Mouse (Mus musculus): Measurements from ENCODE around the gene Scd4.

The Scd4 gene

DNA sequence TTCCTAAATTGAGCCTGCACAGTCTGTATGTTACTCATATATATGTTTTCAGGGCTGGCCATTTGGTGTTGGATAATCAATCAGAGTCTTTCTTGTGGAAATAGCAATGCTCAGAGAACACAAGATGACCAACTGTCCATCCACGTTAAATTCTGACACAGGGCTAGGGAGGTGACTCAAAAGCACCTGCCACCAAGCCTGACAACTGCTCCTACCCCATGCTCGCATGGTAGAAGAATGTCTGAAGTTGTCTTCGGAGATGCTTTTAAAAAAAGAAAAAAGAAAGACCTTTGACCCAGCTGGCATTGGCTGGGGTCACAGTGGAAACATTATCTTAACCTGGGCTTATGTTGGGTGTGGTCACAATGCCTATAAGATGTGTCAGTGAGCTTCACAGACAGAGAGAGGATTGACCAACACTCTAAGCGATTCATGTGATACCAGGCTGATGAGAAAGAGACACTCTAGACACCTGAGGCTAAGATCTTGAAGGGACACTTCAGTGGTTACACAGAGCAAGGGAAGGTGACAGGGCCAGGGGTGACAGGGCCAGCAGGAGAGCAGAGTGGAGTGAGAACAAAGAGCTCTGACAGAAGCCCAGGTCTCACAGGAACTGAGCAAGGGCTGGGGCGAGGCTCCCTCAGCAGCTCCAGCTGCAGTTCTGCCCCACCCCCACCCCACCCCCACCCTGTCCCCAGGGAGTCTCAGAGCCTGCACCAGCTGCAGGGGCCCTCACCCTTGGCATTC lies 44.9 kb downstream of the Scd4 start:
- no peak for DNase-seq (ENCODE audit: low read depth, low spot score)

DNA sequence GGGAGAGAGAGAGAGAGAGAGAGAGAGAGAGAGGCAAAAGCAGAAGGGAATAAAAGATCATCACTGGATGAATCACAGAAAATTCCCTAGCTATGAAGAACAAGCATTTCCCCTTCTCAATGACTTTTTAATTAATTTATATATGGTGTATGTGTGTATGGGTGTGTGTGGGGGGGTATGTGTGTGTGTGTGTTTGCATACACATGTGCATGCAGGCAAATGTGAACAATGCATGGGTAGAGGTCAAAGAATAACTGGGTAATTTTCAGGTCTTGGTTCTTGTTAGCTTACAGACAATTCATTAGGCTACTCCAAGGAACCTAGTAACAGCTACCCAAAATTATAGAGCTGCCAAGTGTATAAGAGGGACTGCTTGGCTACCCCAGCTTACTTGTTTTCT lies 46.2 kb downstream of the Scd4 start:
- DNase-seq (ENCODE audit: low read depth, low spot score), result no peak

DNA sequence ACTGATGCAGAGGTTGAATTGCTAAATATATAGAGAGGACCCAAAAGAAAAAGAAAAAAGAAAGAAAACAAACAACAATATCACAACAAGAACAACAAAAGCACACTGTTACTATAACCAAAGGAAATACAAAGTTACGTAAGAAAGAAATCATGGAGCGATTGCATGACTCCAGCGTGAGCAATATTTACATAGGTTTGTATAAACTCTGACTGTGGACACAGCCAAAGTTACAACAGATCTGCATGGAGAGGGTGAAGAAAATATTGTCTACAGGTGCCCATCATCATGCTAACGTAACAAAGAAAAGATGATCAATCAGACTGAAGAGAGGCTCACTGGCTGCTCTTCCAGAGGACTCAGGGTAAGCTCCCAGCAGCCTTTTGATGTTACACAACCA lies 47.2 kb downstream of the Scd4 start:
- no peak for DNase-seq (ENCODE audit: low read depth, low spot score)

DNA sequence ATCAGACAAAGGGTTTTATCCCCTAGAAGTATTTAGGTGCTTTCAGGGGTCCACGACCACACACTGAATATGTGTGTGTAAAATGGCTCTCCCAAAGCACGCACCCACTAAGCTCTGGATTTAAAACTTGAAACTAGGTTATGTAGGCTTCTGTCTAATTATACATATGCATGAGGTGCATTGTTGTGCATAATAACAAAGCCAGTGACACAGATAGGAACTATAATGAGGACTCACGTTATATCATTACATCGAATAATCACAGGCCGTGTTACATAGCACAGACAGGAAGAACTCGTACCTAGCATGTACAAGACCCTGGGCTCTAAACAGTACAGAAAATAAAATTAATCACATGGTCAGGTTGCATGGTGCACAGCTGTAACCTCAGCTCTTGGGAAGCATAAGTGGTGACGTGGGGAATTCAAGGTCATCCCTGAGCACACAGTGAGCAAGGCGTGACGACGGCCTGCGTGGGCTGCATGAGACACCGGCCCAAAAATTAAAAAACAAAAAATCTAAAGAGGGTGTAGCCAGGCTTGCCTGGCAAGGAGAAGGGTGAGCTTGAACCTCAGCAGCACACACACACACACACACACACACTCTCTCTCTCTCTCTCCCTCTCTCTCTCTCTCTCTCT lies 49.9 kb downstream of the Scd4 start:
- no peak for DNase-seq (ENCODE audit: low read depth, low spot score)

DNA sequence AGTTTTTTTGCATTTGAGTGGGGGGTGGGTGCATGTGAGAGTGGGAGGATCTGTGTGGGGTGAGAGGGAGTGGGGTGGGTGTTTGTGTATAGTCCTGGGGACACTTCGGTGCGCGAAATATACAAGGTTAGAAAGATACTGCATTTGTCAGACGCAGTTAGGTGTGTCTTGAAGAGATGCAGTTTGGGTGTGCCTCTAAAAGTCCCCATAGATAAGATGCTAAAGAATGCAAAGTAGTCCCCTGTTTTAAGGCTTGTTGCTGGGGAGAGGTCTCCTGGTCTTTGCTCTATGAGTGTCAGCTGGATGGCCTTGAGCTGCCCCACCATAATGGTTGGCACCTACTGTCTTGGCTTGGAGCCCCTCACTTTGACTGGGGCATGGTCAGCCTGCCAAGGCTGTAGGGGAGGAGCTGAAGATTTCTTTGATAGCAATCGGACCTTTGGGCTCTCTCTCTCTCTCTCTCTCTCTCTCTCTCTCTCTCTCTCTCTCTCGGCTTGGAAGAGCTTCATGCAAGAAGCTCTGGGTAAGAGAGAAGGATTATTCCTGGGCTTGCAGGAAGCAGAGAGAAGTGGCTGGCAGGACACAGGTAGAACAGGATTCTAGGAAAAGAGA lies 53.1 kb downstream of the Scd4 start:
- DNase-seq (ENCODE audit: low read depth, low spot score), result no peak

DNA sequence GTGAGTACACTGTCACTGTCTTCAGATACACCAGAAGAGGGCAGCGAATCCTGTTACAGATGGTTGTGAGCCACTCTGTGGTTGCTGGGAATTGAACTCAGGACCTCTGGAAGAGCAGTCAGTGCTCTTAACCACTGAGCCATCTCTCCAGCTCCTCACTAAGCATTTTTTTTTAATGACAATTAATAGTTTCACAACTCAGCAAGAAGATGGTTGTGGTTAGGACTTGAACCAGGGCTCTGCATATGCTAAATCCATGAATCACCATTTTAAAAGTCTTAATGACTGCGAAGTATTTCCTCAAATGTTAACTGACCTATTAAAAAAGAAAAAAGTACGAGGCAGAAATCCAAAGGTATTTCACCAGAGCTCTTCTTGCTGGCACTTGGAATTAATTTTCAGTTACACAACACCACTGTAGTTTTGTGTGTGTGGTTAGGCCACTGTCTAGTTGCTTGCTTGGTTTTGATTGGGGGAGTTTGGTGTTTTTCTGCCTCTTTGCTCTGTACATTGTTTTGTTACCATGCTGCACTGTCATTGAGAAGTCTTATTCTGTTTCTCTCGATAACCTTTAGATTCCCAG lies 54.3 kb downstream of the Scd4 start:
- no peak for DNase-seq (ENCODE audit: low read depth, low spot score)

DNA sequence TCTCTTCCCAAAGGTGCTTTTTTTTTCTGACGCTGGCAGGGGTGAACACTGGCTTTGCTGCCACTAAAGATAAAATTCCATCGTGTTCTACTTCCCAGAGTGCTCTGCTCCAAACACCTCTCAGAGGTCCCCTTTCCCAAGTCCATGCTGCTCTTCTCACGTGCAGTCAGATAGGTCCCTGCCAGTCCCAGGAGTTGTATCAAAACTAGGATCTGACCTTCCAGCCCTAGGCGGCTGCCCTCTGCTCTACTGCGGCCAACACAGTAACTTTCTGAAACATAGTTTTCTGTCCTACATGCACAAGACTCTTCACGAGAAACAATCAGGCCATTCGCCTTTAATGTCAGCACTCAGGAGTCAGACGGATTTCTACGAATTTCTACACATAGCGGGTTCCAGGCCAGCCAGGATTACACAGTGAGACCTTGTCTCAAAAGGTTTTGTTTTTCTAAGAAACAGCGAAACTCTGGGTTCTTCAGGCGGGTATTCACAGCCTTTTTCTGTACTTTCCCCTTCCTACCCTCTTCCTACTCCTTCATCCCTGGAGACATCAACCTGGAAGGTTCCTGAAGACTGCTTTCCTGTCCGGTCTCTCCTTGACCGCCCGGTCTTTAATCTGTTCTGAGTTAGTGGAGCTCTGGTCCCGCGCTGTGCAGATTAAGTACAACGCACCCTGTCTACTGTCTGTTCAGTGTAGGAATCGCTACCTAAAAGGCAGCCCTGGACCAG lies 55.0 kb downstream of the Scd4 start:
- no peak for DNase-seq (ENCODE audit: low read depth, low spot score)

DNA sequence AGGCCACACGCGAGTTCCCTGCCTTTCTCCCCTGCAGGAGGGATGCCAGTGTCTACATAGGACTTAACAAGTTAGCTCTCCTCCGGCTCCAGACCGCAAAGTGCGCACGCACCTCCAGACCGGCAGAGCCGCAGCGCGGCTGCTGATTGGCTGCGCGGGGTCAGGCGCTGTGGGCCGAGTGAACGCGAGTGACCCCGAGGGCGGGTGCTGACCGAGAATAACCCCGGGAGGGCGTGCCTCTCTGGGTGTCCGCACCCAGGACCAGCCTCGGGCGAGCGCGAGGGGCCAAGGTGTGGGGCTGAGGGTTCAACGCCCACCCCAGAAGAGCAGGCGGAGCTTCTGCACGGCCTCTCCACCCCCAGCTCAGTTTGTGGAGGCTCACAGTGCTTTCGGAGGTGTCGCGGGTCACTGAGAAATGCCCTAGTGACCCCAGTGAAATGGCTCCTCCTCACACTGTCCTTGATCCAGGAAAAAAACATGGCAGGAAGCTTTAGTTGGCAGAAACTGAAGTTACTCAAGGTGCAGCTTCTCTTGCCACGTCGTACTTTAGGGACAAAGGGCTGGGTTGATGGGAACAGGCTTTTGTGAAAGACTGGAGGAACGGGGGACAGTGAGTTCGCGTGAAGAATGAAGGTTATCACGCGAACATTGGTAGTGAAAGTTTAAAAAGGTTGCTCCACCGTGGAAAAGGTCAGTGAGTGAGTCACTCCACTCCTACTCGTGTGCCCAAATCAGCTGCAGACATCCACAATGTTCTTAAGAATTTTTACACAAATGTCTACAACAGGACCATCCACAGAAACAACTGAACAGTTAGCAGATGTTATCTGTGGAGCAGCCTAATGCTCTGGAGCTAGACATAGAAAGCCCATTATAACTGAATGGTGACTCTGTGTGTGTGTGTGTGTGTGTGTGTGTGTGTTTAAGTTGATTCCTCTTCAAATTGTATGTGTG lies 55.9 kb downstream of the Scd4 start:
- no peak for DNase-seq (ENCODE audit: low read depth, low spot score)

DNA sequence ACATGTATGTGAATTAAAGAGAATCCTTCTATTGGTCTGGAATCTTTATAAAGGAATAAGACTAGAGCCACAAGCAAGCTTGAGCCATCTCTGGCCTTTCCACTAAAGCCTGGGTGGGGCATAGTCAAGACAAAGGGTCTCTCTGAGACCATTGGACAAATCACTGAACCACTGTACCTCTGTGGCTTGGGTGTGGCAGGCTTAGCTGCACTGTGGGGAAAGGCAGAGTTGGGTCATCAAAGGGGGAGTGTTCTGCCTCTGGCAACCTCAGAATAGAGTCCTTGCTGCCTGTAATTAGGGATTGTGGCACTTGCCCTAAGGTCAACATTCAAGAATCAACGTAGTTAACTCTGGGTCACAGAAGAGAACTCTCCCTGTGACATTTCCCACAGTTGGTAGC lies 56.6 kb downstream of the Scd4 start:
- DNase-seq (ENCODE audit: low read depth, low spot score), result no peak

DNA sequence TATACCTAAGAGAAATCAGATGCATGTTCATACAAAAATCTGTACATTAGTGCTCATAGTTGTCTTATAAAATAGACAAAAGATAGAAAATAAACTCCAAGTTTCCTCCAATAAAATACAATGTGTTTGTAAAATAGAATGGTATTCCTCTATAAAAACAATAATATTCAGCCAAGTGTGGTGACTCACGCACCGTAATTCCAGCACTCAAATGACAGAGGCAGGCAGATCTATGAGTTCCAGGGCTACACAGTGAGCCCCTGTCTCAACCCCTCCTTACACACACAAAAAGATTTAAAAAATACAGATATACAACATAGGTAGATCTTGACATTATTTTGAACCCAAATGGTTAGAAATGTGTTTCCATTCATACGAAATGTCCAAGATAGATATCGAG lies 59.0 kb downstream of the Scd4 start:
- DNase-seq (ENCODE audit: low read depth, low spot score), result no peak

DNA sequence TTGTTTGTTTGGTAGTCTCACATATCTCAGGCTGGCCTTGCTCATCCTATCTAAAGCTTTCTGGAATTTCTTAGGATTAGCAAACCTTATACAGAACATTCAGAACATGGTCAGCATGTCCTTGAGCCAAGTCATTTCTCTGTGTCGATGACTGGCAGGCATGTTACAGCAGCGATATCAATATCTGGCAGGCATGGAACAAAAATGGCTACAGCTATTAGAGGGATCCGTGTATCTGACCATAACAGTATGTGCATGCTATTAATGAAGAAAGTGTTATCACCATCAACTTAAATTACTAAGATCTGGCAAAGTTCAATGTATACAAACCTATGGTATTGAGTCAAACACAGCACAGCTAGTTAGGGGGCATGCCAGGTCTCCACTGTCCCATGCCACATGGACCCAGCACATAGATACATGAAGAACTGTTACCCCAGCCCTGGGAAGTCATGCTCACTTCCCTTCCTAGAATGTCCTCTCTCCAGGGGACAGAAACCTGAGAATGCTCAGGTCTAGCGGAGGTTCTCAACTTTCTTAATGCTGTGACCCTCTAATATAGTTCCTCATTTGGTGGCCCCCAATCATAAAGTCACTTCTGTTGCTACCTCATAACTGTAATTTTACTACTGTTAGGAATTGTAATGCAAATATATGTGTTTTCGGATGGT lies 59.6 kb downstream of the Scd4 start:
- DNase-seq (ENCODE audit: low read depth, low spot score), result no peak

DNA sequence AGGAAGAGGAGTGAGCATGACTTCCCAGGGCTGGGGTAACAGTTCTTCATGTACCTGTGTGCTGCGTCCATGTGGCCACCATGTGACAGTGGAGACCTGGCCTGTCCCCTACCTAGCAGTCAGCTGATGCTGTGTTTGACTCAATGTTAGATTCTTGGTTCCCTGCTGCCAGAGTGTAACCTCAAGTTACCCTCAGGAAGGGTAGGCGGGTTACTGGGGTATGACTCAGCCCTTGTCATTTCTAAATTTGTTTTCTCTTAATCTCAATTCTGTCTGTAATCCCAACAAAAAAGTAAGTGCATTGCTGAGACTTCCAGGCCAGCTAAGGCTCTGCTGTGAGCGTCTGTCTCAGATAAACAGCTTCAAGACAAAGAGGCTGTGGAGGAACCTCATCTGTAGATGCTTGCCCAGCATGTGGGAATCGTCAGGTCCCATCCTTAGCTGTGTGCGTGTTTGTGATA lies 61.1 kb downstream of the Scd4 start:
- DNase-seq (ENCODE audit: low read depth, low spot score), result no peak

DNA sequence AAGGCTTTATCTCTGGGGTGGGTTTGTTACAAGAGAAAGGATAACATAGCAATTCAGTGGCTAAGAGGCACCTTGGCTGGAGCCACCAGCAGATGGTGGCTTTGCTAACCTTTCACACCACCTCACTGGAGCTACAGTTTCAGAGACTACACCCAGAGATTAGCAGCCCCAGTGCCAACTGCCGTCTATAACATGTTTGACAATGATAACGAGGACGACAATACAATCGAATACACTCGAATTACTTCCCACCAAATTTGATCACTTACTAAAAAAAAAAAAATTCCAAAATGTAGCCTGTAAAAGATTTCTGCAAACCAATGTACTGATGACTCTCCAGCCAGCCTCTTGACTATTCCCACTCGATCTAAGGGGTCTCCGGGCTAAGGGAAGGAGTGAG lies 62.1 kb downstream of the Scd4 start:
- no peak for DNase-seq (ENCODE audit: low read depth, low spot score)

Data from telencephalon, adult 2 months (tissue).